Mouse (Mus musculus) cerebellum, postnatal 14 days (tissue): ENCODE measurements around the gene Oxct2b.
A peak's percentile ranks its signal among the peaks of the same experiment; 100 is the strongest.
"Not testable (repeated sequence)": the region's sequence is repeated elsewhere in the genome, so short reads cannot be mapped to it uniquely, and the experiment has no call there.

Experiments used
- DNase-seq, 2 experiments: peaks; one replicate each; pipeline ENCODE4 v3.0.0; 2021; ENCODE audit warnings: mixed read lengths in 2 of 2

Oxct2b gene

GRCm38 (mm10) chr4:123116011-123116410 lies at the start of gene Oxct2b:
Gene Oxct2b (plus strand): TSS chr4:123116266.
- peak in 1 of 2 experiments; percentile 25 for DNase-seq

DNA sequence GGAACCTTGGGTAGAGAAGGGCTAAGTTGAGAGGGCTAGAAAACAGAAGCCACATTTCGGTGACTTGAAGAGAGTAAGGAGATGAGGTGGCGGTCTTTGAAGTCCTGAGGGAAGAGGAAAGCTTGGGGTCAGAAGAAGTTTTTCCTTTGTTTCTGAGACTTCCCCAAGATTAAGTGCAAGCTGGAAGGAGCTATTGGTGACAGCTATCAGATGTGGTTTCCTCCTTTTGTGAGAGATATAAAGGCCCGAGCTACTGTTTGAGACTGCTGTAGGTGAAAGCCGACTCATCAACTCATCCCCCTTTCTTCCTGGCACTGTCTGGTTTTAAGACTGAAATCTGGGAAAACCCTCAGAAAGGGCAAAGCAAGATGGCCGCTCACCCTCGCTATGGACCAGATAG lies 47.4 kb upstream of the Oxct2b start:
- no peak for DNase-seq

GRCm38 (mm10) chr4:123071266-123071966 lies 44.6 kb upstream of the Oxct2b start:
- DNase-seq = peak; percentile 51 to 74

DNA sequence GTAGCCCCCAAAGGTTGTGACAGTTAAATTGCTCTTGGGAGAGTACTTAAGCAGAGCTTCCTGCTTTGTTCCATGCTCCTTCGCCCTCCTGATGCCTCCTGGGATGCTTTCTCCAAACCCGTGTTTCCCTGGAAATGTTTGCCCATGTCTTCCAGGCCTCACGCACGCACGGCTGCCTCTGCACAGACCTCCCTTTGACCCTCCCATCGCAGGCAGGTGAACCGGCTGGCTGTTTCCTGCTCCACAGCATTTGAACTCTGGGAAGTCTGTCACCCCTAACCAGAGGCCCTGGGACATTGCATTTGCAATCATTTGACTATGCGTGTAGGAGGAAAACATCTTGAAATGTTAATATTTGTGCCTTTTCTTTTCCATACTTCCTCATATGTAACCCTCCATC lies 39.1 kb upstream of the Oxct2b start:
- DNase-seq = no peak

DNA sequence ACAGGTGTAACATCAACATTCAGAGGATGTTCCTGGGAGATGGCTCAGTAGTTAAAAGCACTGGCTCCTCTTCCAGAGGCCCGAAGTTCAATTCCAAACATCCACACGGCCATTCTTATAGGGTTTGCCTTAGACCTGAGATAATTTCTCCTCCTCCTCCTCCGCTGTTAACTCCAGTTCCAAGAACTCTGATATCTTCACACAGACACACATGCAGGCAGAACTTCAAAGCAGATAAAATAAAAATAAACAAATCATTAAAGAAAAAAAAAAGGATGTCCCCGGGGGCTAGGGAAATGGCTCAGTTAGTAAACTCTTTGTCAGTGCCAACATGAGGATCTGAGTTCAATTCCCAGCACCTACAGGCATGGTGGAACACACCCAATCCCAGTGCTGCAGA lies 37.8 kb upstream of the Oxct2b start:
- no peak for DNase-seq

DNA sequence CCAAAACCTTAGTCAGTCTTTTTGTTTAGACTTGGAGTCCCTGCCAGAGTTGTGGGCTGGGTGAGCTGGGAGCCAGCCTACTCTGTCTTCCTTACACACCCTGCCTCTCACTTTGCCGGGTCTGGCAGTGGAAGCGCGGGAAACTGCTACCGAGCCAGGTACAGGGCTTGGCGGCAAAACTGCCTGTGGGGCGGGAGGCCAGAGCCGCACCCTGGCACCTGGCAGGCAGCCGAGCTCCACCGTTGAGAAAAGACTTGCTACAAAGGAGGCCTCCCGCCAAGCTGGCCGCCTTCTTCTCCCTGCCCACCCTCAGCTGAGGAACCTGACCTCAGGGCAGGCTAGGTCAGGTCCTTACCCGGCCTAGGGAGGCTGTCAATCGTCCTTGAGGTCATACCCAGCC lies 35.3 kb upstream of the Oxct2b start:
- DNase-seq = peak; percentile 50 to 51

DNA sequence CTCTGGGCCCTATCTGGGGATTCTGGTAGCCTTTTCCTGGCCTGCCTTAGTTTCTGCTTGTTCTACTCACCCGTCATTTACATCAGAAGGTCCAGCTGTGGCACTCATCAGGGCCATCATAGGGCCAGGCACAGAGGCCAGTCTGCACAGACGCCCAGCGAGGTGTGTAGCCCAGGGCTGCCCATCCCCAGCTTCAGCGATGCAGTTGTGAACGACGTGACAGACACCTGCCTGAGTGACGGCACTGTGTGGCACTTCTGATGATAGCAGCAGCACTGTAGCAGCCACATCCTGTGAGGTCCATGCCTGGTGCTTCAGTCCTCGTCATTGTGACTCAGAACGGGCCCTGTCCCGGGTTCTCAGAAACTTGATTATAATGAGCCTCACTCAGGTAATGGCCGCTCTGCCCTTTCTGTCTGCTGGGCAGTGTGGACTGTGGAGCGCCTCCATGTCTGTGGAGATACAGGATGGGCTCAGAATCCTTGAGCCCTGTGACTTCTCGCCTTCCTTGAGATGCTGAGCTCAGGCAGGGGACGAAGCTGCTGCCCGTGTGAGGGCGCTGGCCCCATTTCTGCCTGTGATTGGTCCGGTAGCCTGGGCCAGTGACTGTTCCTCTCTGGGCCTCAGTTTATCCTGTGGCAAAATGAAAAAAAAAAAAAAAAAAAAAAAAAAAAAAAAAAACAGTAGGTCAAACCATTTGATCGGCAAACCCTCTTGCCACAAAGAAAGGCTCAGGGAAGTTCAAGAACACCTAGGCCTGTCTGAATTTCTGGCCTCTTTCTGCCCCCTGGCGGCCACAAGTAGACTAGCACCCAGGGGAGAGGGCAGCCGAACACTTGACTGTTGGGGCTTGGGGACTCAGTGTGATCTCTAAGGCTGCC lies 33.5 kb upstream of the Oxct2b start:
- peak; percentile 73 to 85 for DNase-seq

DNA sequence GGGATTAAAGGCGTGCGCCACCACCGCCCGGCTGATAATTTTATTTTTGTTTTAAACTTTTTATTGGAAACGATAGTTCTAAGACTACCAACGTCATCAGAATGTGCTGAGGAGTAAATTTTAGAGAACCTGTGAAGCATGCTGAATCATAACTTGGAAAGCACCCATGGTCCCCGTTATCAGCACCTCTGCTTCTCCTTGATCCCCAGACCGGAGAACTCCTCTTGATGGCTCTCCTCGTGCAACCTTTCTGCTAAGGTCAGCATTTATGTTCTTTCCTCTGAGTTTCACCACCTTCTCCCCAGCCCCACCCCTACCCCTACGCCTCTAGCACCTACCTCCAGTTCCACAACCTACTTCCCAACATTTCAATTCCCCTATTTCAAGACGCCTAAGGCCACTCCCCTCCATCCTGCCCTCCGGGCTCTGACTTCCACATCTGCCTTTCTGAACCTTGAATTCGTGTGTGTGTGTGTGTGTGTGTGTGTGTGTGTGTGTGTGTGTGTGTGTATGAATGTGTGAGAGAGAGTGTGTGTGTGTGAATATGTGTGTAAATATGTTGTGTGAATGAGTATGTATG lies 32.7 kb upstream of the Oxct2b start:
- no peak for DNase-seq

DNA sequence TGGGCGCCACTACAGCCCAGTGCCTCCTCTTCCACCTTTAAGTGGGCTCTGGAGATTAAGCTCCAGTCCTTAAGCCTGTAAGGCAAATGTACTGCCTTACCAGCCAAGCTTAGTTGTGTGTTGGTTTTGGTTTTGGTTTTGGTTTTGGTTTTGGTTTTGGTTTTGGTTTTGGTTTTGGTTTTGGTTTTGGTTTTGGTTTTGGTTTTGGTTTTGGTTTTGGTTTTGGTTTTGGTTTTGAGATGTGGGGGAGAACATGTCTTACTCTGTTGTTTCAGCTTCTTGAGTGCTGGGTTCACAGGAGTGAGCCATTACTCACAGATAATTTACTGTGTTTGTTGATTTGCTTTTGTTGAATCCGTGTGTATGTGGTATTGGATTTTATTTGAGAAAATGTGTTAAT lies 30.8 kb upstream of the Oxct2b start:
- DNase-seq = no peak

DNA sequence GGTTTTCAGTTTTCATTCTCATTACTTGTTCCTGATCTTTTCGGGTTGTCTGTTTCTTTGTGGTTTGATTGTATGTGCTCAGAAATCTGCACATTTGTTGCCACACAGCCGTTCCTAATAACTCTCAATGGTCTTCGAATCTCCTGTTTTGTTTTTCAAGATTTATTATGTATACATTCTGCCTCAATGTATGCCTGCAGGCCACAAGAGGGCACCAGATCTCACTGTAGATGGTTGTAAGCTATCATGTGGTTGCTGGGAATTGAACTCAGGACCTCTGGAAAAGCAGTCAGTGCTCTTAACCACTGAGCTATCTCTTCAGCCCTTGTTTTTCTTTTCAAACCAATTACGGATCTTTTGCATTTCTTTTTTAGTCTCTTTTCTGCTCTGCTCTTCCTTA lies 29.7 kb upstream of the Oxct2b start:
- DNase-seq = no peak

GRCm38 (mm10) chr4:123092621-123093020 lies 23.4 kb upstream of the Oxct2b start:
- no peak for DNase-seq

DNA sequence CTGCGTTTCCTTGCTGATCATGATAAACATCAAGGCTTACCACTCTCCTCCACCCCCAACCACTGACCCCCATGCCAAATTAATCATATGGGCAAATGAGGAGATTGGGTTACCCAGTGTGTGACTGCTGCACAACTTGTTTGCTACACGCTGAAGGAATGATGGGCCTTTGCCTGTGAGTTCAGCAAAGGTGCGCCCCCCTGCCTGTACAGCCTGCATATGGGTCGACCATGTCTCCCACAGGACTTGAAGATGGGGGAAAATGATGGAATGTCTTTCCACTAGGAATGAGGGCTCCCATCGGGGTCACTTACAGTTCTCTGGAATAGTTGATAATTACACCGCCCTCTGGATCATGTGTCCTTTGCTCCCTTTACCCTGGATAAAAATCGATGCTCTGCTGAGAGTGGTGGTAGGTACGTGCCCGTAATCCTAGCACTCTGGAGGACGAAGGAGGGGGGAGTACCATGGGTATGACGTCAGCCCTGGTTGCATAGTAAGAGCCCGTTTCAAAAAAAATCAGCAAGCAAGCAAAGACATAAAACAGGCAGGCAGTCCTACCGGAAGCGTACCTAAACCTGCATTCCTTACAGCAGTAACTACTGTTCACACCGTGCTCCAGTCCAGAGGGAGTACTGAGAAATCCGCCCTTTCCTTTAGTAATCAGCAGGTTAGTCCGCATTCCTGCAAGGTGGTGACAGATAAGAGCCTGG lies 22.8 kb upstream of the Oxct2b start:
- no peak for DNase-seq

DNA sequence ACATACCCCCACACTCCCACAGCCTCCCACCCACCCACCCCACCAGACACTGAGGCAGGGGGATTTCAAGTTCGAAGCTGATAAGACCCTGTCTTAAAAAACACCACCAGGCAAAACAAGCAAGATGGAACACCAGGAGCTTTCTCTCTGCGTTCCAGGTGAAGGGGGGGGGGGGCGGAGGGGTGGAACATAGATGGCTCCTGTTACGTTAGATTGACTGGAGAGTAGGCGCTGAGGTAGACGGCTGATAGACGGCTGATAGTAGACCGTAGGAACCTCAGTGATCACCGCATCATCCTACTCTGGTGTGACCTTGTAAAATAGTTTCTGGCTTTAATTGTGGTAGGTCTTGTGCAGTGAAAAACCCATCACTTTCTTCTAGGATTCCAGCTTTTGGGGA lies 22.2 kb upstream of the Oxct2b start:
- DNase-seq = no peak

DNA sequence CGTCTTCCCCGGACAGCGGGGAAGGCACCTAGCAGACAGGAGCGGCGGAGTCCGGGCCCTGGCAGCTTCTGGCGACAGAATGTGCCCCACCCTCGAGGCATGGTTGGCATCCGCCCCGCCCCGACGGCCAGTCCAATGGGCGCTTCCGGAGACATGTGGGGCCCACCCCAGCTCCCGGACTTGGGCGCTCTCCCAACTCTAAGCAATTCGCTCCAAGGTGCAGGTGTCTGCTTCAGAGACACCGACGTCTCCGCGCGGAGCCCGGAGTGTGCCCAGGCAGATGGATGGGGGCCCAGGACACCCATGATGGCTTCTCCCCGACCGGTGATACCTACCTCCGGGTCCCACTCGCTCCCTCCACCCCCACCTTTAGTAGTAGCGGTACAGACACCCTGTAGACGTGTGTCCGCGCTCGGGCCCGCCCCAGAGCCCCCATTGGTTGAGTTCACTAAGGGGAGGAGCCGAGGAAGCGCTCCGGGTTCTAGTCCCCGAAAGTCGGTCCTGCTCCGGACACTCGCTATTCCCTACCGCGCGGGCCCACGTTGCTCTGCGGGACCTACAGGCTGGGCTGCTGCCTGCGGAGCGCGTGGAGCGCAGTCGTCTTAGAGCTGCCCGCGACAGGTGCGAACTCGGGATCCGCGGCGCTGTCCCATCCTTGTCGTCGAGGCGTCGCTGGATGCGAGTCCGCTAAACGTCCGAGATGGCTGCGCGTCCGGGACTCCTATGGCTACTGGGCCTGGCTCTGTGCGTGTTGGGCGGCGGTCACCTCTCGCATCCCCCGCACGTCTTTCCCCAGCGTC lies 11.2 kb upstream of the Oxct2b start, which contains the start of gene Bmp8b:
Bmp8b (plus strand) TSS at position 515 of the 800 bp plus-strand sequence.
- peak in 1 of 2 experiments; percentile 45 for DNase-seq

DNA sequence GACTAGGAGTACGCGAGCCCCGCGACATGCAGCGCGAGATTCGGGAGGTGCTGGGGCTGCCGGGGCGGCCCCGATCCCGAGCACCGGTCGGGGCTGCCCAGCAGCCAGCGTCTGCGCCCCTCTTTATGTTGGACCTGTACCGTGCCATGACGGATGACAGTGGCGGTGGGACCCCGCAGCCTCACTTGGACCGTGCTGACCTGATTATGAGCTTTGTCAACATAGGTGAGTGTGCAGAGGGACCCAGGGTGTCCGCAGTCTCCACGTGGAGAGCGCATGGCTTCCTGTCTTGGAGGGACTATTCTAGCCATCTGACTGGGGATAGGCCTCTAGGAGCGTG lies 10.6 kb upstream of the Oxct2b start:
- DNase-seq = no peak

DNA sequence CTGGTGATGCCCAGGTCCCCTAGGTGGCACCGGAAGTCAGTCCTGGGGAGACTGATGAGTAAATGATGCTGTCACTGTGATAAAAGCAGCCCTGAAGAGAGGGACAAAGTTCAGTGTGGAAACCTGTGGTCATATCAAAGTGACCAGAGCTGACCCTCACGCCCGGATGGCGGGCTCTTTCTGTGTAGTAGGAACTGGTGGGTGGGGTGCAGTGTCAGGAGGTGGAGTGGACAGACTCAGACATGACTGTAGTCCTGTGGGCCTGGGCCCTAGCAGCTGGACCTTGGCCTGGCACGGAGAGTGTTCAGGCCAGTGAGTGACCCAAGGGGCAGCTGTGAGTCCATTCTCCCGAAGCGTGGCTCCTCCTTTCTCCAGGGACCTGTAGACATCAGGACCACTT lies 10.1 kb upstream of the Oxct2b start:
- not testable (repeated sequence) for DNase-seq

GRCm38 (mm10) chr4:123106864-123107263 lies 9.2 kb upstream of the Oxct2b start:
- DNase-seq = no peak

- no peak for DNase-seq
Measured at GRCm38 (mm10) chr4:123108056-123108455, 8.0 kb upstream of the Oxct2b start.

DNA sequence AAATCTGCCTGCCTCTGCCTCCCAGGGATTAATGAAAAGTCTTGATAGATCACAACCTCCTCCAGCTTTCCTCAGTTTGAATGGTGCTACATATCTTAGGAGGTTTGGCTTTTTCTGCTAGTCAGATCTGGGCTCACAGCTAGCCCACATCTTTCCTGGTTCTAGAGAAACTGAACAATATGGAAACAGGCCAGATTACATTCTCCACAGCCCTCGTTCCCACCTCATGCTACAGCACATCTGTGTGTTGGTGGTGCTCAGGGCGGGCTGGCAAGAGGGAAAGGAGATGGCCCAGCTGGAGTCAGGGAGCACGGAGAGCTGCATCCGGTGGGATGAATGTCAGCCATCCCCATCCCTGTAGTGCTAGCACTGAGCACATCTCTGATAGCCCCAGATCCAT lies 5.3 kb upstream of the Oxct2b start:
- DNase-seq = no peak

GRCm38 (mm10) chr4:123111275-123111983 lies 4.6 kb upstream of the Oxct2b start:
- DNase-seq = not testable (repeated sequence)

DNA sequence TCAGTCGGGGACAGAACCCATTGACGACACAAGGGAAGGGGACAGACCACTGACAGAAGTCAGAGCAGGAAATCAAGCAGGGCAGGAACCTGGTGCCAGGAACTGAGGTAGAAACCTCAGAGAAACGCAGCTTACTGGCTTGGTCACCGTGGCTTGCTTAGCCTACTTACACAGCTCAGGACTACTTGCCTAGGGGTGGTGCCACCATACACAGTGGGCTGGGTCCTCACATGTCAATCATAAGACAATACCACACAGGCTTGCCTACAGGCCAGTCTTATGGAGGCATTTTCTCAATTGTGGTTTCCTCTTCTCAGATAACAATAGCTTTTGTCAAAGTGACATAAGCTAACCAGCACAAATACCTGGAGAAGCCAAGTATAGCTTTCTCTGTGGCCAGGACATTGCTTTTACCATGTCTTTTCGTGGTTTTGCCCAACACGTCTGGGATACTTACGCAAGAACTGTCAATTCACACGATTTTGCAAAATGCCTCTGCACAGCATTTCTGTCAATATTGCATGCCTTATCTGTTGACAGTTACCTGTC lies 3.8 kb upstream of the Oxct2b start:
- DNase-seq = no peak
